Mouse (Mus musculus) spleen, adult 2 months (tissue): Measurements from ENCODE around the gene Grik4. TPM values are rescaled to one million over a fixed set of nuclear protein-coding genes. Genes with fewer than 3 reads are reported as not detected.

Source experiments
- DNase-seq, 2 experiments: peaks; one replicate each; pipeline versions ENCODE4 v3.0.0 to v3.0.0-alpha.2; 2012 to 2021; ENCODE audit warnings: low spot score in 2 of 2, low read depth in 1 of 2
- H3K27ac ChIP-seq: fragments of 200-500 bp; 2 replicates; pipeline ENCODE4 v1.5.1; 2012; ENCODE audit warnings: low read length, inconsistent platforms; ENCODE audit not compliant: insufficient read depth
- H3K27me3 ChIP-seq: fragments of 200-500 bp; 2 replicates; pipeline ENCODE4 v1.6.1; 2012; ENCODE audit warnings: mild to moderate bottlenecking, moderate library complexity, low read length, inconsistent platforms; ENCODE audit not compliant: control insufficient read depth, insufficient read depth
- H3K36me3 ChIP-seq: fragments of 200-500 bp; 2 replicates; pipeline ENCODE4 v1.6.1; 2012; ENCODE audit warnings: mild to moderate bottlenecking, low read length, inconsistent platforms; ENCODE audit not compliant: control insufficient read depth, insufficient read depth
- H3K4me1 ChIP-seq: fragments of 200-500 bp; 2 replicates; pipeline ENCODE4 v1.6.1; 2011; ENCODE audit warnings: inconsistent platforms; ENCODE audit not compliant: control insufficient read depth, insufficient read depth, insufficient read length
- H3K4me3 ChIP-seq: fragments of 200-500 bp; 2 replicates; pipeline ENCODE4 v1.5.1; 2011; ENCODE audit warnings: mild to moderate bottlenecking, inconsistent platforms; ENCODE audit not compliant: insufficient read depth, insufficient read length; ENCODE audit errors: extremely low read depth
- CTCF ChIP-seq: fragments of 200-500 bp; IDR thresholded peaks from 2 replicates; pipeline ENCODE4 v1.5.1; 2011; ENCODE audit warnings: mild to moderate bottlenecking, inconsistent platforms; ENCODE audit not compliant: insufficient read depth, insufficient read length, insufficient replicate concordance; ENCODE audit errors: extremely low read depth
- POLR2A ChIP-seq: fragments of 200-500 bp; IDR thresholded peaks from 2 replicates; pipeline ENCODE4 v1.6.1; 2011; ENCODE audit warnings: low read depth, low read length, inconsistent platforms
- WGBS: fragments of 180-500 bp; shearing (Covaris S2); methylation state at CpG from one replicate; pipeline ENCODE4 v1.1.7; 2018; 5-methylcytosine and 5-hydroxymethylcytosine counted together
- polyA plus RNA-seq: library from polyadenylated mRNA; depleted of rRNA; stranded (reverse); fragments of >200 nt; gene quantifications from 2 replicates; pipeline ENCODE4 v1.2.3, GENCODE M21; 2012

Grik4 gene
- polyA plus RNA-seq, 1 experiment, result 0.19 TPM

DNA sequence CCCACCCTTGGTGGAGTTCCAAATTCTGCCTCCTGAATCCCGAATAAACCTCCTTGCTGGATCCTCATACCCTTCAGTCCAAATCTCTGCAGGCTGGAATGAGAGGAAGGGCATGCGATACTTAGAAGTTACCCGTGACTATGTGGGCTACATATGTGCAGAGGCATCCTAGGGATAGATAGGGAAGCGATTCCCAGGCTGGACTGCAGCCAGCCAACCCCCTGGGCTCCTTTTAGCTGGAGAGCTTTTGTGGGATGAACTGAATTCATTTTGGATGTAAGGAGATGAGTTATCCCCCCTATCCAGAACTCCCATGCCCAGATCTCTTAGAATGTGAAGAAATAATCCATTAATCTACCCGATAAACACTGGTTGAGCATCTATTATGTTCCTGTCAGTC is 299.1 kb downstream of the Grik4 start:
- TF ChIP-seq CTCF (no peak), POLR2A (no peak)
- no peaks in the 10 kb centered on the region for H3K36me3 ChIP-seq
- no peaks in the 10 kb centered on the region for H3K27me3 ChIP-seq
- H3K4me1 ChIP-seq, result no peaks in the 10 kb centered on the region
- WGBS, result 98% methylated on average over 5 of the region's 5 CpGs
- no peak overlapping the region for H3K4me3 ChIP-seq
- H3K27ac ChIP-seq, result no peak overlapping the region
- no peak for DNase-seq

DNA sequence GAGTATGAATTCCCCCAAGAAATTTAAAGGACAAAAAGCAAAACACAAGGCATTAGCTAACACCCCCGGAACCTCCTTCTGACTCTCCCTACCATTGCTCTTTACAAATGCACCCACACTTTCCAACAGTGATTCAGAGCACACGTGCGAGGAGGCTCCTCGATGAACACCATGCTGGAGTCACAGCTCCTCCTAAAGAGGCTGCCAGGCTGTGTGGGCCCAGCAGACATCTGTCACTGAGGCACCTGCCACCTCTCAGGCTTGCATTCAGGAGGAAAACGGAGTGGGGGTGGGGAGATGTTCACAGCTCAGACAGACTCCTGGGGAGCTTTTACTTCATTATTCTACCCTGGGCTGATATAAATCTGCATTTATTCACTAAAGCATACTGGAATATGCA is 301.5 kb downstream of the Grik4 start:
- 75% methylated on average over 5 of the region's 5 CpGs for WGBS
- no peaks in the 10 kb centered on the region for H3K27me3 ChIP-seq
- H3K36me3 ChIP-seq, result no peaks in the 10 kb centered on the region
- DNase-seq, result no peak
- no peak overlapping the region for H3K4me3 ChIP-seq
- no peak for TF ChIP-seq POLR2A
- no peak for TF ChIP-seq CTCF
- H3K4me1 ChIP-seq, result no peaks in the 10 kb centered on the region
- no peak overlapping the region for H3K27ac ChIP-seq

DNA sequence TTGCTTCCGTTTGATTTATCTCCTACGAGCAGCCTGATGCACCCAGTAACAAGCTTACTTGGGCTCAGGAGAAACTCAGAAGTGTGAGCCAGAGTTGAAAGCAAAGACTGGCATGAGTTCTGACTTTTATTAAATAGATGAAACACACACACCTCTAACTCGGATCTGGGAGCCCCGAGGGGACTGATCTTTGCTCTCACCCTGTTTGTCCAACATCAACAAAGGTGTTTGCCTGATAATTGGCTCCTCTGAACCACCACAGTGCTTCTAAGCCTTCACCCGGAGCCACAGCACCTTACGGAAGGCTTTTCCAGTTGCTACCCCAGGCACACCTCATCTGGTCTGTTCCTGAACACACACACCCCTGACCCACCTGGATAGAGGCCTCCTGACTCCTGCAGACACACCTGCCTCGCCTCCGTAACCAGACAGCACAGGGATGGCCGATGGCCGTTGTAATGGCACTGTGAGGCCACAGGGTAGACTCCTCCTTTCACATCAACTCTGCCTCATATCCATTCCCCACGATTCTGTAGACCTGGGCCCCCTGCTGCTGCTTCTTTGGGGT is 302.7 kb downstream of the Grik4 start:
- WGBS, result 75% methylated on average over 11 of the region's 11 CpGs
- Histone ChIP-seq H3K27ac (no peak overlapping the region), H3K4me1 (no peaks in the 10 kb centered on the region), H3K27me3 (no peaks in the 10 kb centered on the region), H3K36me3 (no peaks in the 10 kb centered on the region), H3K4me3 (no peak overlapping the region)
- TF ChIP-seq POLR2A (no peak), CTCF (no peak)
- no peak for DNase-seq

DNA sequence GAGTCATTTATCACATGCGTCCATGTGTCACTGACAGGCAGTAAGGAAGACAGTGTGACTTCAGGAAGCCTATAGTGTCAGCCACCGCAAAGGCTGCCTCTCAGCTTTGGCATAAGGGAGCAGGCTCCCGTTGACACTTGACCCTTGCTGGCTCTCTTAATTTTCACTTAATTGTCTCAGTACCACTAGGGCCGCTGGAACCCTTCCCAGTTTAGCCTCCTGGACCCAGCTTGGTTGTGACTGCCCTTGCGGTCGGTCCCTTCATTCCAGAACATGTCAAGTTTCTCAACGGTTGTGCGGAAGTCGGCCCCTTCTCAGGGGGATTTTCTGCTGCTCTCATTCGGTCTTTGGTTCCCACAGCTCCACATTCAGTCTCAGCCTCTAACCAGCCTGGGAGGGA is 307.8 kb downstream of the Grik4 start:
- no peaks in the 10 kb centered on the region for H3K27me3 ChIP-seq
- TF ChIP-seq POLR2A, result no peak
- no peak for TF ChIP-seq CTCF
- 80% methylated on average over 10 of the region's 10 CpGs for WGBS
- H3K27ac ChIP-seq, result no peak overlapping the region
- H3K36me3 ChIP-seq, result no peaks in the 10 kb centered on the region
- no peaks in the 10 kb centered on the region for H3K4me1 ChIP-seq
- DNase-seq, result no peak
- no peak overlapping the region for H3K4me3 ChIP-seq

DNA sequence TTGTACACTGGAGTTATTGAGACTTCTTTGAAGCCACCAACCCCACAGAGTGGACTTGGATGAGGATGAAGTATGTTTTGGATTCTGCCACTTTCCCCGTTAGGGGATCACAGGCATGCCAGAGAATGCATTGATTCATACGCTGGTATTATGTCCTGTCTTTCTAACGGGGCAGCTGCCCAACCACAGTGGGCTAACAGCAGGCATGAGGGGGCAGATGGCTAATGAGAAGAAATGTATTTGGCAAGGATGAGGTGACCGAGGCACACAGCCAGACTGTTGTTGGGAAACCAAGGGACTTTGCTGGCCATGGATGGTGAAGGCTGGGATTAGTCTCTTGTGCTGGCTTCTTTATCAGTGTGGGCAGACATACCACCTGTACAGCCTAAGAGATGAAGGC is 312.8 kb downstream of the Grik4 start:
- TF ChIP-seq CTCF, result no peak
- no peak for TF ChIP-seq POLR2A
- 91% methylated on average over 4 of the region's 4 CpGs for WGBS
- no peak for DNase-seq
- Histone ChIP-seq H3K27me3 (no peaks in the 10 kb centered on the region), H3K36me3 (no peaks in the 10 kb centered on the region), H3K4me1 (peaks cover 2% of the 10 kb centered on the region; the same call in 1 of the 2 replicates), H3K27ac (no peak overlapping the region), H3K4me3 (no peak overlapping the region)

DNA sequence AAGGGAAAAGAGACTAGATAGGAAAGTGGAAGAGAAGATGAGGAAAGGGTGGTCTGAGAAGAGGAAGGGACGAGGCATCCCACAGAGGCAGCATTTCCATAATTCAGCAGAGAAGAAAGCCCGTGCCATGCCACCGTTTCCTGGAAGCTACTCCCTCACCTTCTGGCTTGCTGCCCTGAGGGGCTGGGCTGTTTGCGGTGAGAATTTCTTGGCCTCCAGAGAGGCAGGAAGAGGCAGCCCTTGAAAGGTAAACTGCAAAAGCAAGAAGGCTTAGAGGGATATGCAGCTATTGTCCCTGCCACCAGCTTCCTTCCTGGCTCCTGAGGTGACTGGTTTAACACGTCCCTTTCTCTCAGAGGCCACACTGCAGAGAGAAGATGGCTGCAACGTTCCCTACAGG is 316.7 kb downstream of the Grik4 start:
- no peak overlapping the region for H3K4me3 ChIP-seq
- no peaks in the 10 kb centered on the region for H3K27me3 ChIP-seq
- TF ChIP-seq POLR2A (no peak), CTCF (no peak)
- H3K36me3 ChIP-seq, result no peaks in the 10 kb centered on the region
- peaks cover 2% of the 10 kb centered on the region; the same call in 1 of the 2 replicates for H3K4me1 ChIP-seq
- H3K27ac ChIP-seq, result no peak overlapping the region
- 6% methylated on average over 6 of the region's 6 CpGs for WGBS
- DNase-seq, result no peak

DNA sequence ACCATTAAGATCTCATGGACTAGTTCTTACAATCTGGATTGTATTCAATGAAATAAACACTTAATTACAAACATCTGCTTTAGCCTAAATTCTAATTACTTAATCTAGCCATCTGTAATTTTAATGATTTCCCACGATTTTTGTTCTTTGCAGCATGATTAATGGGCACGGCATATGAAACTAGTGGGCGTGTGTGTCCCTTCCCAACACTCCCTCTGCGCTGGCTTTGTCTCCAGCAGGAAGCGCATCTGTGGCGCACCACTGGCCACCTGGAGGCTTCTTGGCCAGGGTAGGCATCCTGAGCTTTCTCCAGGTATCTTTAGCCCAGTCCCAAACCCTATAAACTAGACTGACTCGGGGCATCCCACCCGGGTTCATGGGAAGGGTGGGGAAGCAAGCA is 317.1 kb downstream of the Grik4 start:
- H3K27ac ChIP-seq, result no peak overlapping the region
- H3K4me1 ChIP-seq, result peaks cover 2% of the 10 kb centered on the region; the same call in 1 of the 2 replicates
- no peaks in the 10 kb centered on the region for H3K36me3 ChIP-seq
- WGBS, result 65% methylated on average over 8 of the region's 8 CpGs
- H3K4me3 ChIP-seq, result no peak overlapping the region
- DNase-seq, result no peak
- no peaks in the 10 kb centered on the region for H3K27me3 ChIP-seq
- TF ChIP-seq CTCF (no peak), POLR2A (no peak)
